Mouse (Mus musculus): ENCODE results near the gene Rhbdd1.

Rhbdd1 gene

GRCm38 (mm10) chr1:82482371-82482770 lies 166.1 kb downstream of the Rhbdd1 start:
- DNase-seq (ENCODE audit: low read depth), result no peak

GRCm38 (mm10) chr1:82486371-82486770 lies 170.1 kb downstream of the Rhbdd1 start:
- no peak for DNase-seq (ENCODE audit: low read depth)

GRCm38 (mm10) chr1:82491954-82492353 lies 175.7 kb downstream of the Rhbdd1 start:
- no peak for DNase-seq (ENCODE audit: low read depth)

Measured in NIH3T3 (cell line).